Mouse (Mus musculus) kidney, adult 9 months (tissue): ENCODE measurements around the gene Tmem14a.
"Not testable (repeated sequence)": the region's sequence is repeated elsewhere in the genome, so short reads cannot be mapped to it uniquely, and the experiment has no call there.

Experiments used
- DNase-seq: peaks from one replicate; pipeline ENCODE4 v3.0.0; 2022

The Tmem14a gene

GRCm38 (mm10) chr1:21218489-21218919 is at the start of gene Tmem14a:
Tmem14a (plus strand) TSS chr1:21218575.
- peak; percentile 93 for DNase-seq

GRCm38 (mm10) chr1:21185196-21185595 is 33.2 kb upstream of the Tmem14a start:
- DNase-seq, result no peak

DNA sequence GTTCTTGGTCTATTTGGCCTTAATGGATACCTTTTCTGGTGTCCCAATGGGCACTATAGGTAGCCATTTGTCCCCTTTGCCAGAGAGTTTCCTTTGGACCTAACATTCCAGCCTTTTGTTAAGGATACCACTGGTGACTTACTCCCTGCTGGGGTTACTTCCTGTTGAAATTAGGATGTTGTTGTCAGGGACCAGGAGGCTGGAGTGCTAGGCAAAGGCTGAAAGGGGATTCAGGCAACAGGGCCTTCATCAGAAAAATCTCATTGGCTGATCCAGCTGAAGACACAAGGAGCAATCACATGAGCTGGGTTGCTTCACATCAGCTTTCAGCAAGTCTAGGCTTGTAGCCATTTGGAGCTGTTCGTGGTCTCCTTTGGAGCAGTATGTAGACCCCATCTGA is 12.1 kb upstream of the Tmem14a start:
- DNase-seq, result no peak

DNA sequence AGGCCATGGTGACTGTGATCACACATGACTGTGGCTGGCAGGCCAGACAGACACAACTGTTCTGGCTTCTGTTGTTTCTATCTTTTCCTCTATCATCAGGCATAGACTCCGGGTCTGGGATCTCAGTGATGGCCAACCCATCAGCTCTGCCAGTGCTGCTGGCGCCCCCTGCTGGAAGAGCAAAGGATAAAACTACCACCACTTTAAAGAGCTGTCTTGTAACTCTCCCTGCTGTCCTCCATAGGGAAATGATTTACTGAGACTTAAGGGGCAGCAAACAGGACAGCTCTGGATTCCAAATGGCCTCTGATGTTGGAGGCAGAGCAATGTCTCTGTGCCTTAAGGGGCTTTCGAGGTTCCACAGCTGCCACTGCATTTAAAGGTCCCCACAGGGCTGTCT is 4.8 kb upstream of the Tmem14a start:
- not testable (repeated sequence) for DNase-seq

- not testable (repeated sequence) for DNase-seq
Measured at GRCm38 (mm10) chr1:21213991-21214692, 4.2 kb upstream of the Tmem14a start.

DNA sequence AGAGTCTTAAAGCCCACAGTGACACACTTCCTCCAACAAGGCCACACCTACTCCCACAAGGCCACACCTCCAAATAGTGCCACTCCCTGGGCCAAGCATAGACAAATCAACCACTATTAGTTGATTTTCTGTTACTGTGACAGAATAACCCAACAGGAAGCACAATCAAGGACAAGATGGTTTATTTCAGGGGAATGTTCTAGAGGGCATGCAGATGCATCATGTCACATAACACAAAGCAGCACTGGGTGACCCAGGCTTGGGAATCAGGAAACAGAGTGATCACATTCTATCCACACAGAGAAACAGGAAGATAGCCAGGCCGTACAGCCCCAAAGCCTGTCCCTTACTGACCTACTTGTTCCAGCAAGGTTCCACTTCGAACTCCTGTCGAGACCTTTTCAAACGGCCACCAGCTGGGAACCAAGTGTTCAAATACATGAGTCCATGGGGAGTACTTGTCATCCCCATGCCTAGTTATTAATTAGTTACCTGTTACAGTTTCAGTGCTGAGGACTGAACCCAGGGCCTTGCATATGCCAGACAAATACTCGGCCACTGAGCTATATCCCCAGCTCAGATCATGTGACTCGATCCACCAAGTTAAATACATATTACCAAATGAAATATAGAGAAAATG is 9.5 kb downstream of the Tmem14a start:
- no peak for DNase-seq

DNA sequence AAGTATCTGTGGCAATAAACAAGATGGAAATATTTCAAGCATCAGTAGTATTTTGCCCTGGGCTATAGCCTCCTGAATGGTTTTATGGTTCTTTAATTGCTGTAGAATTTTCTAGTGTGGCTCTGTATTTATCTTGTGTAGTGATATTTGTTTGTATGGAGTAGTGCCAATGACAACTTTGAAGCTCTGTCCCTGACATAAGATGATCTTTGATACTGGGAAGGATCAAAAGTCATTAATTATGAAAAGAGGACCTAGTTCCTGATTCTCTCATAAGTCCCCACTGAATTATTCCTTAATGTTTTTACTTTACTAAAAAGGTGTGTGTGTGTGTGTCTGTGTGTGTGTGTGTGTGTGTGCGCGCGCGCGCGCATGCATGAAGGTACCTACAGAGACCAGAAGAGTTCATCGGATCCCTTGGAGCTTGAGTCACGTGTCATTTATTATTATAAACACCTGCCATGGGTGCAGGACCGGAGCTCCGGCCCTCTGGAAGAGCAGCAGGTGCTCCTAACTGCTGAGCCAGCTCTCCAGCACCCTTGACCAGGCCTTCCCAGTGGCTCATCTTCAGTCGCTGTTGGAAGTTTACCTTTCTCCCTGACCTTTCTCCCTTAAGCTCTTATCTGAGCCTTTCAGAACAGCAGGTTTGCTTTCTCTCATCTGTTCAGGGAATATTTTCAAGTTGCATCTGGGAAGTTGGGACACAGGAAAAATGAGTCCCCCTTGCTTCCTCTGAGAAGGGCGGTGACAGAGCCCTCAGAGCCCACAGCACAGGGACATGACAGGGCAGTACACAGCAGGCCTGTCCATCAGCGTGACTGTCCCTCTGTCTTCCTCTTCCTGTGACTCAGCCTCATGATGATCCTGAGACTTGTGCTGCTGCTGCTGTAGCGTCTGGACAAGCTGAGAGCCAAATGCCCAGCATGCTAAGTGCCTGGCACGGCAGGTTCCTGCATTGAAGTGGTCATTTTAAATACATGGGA is 10.7 kb downstream of the Tmem14a start:
- peak; percentile 25 for DNase-seq

- no peak for DNase-seq
Measured at GRCm38 (mm10) chr1:21230376-21230775, 12.0 kb downstream of the Tmem14a start.

DNA sequence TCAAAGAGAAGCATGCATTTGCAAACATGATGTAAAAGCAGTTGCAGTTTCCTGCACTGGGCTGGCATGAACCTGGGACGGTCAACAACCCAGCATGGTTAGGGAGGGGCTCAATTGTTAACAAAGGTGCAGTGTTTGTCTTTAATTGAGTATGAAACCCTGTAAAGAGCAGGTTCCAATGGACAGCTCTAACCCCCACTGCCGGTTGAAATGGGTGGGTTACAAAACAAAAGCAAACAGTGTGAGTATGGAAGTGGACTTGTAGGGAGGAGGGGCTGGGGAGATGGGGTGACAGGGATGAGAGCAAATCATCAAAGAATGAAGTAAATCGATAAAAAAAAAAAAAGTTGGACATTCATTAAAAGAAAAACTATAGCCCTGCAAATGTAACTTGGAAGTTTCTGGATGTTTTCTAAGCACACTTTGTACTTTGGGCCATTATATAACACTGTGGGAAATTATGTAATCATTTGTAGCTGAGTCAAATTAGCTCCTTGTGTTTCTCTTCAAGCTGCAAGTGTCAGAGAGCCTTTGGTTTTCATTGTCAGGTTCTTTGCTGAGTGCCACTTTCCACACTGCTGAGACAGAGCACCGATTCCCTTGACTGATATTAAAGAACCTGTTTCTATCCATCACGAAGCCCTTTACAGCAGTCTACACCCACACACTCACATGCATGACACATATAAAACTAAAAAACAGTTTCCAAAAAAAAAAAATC is 13.5 kb downstream of the Tmem14a start:
- peak; percentile 84 for DNase-seq

GRCm38 (mm10) chr1:21232516-21232915 is 14.1 kb downstream of the Tmem14a start:
- peak; percentile 31 for DNase-seq

DNA sequence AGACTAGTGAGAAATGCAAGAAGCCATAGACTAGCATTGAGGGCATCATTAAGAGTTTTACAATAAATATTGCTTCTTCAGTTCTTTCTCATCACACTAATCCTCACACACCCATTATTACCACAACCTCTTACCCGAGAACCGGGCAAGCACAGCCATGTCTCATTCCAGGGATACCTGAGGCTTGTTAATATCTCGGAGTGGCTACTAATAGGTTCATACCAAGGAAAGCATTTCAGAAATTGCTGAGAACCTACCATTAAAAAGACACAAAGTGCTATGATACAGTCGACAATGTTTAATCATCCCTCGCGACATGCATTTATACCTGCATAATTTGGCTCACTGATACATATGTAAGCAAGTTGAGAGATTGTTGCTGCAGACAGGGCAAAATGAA is 17.0 kb downstream of the Tmem14a start:
- DNase-seq, result no peak

GRCm38 (mm10) chr1:21239911-21240898 is 21.8 kb downstream of the Tmem14a start, which contains the start of gene Gsta3:
Gsta3 (plus strand) TSS chr1:21240589.
- DNase-seq, result peak; percentile 85

GRCm38 (mm10) chr1:21241096-21241495 is 22.7 kb downstream of the Tmem14a start:
- DNase-seq, result no peak

DNA sequence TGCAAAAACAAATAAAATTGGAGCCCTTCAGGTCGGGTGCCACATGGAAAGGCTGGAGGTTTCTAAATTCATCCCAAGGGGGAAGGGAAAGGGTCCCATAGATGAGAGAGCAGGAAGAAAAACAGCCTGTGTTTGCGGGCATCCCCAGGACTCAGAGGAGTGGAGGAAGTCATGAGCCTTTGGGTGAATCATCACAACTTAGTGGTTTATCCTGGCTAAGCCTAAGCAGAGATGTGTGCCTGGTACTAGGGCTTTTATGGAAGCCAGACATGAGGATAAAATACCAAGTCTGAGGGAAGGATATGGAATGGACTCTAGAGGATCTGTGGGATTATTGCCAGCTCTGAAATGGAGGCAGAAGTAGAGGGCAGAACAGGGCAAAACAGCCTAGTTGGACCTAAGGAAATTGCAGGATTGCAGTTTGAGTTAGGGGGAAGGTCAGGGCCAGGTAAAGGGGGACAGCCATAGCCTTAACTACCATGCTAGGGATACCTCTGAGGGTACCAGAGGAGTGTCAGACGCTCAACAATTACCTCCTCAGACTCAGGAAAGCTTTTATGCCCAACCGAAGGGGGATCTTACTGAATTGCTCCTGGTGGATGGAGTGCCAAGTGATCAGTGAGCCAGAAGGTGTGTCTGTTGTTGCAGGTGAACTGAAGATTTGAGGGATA is 26.1 kb downstream of the Tmem14a start:
- no peak for DNase-seq

GRCm38 (mm10) chr1:21246136-21246535 is 27.8 kb downstream of the Tmem14a start:
- DNase-seq, result no peak

DNA sequence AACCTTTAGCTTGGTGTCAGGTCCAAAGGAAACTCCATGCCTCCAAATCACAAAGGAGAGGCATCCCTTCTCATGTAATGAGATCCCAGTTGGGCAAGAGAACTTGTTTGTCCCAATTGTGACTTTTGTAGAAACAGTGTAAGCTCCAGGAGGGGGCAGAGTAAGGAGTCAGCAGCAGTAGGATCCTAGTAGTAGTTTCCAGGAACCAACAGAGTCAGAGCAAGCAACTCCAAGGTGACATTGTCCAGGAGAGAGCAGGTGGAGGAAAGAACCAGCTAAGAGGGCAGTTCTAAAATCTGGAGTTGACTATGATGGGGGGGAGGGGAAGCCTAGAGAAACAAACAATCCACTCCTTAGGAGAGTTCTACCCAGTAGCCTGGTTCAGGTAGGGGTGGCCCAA is 29.5 kb downstream of the Tmem14a start:
- DNase-seq, result no peak

DNA sequence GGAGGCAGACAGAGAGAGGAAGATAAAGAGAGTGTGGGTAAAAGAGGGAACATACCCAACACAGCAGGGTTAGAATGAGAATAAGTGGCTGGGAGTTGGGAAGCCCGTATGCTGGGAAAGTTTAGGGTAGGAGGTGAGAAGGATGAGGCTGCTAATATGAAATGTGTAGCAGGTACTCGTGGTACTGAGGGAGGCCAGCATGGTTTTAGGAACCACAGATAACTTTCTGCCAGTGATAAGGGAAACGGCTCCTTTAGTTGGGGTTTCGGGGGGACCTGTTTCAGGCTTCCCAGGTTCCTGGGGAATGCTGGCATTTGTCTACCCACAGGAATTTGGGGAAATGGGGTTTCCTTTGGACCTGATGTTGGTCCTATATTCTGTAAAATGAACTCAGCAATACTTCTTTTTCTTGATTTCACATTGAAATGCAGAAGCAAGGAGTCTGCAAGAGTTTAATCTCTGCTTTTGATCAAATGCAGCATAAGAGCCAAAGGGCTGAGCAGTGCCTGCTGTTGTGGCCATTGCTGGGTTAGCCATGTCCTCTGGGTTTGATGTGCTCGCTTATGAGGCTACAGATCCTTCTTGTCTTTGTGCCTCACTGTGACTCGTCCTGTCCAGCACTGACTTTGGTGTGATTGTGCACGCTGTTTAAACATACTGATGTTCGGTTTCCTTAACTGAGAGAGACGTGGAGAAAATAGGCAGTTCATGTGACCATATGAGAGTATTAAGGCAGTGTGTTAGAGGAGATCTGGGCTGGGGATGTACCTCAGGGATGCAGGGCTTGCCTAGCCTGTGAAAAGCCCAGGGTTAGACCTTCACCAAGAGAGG is 30.4 kb downstream of the Tmem14a start:
- no peak for DNase-seq

DNA sequence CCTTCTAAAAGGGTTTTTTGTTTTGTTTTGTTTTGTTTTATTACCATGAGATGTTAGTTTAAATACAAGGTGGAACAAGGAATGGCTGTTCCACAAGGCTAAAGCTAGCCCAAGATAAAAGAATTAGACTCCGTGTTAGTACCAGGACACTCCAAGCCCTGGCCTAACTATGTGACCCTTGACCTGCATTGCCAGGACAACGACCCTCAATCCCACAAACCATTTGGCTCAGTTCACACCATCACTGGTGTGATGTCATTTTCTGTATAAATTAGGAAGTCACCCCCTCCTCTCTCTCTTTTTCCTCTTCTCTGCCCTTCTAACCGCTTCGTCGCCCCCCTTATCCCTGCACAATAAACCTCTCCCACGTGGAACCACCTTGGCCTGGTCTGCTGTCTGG is 33.3 kb downstream of the Tmem14a start:
- no peak for DNase-seq

- peak; percentile 40 for DNase-seq
Measured at GRCm38 (mm10) chr1:21252566-21253302, 34.4 kb downstream of the Tmem14a start.
